Mouse (Mus musculus): ENCODE measurements around the gene Smtn.
A peak's percentile ranks its signal among the peaks of the same experiment; 100 is the strongest.

Gene Smtn

GRCm38 (mm10) chr11:3547047-3547446 lies 6.6 kb upstream of the Smtn start:
- no peak for DNase-seq

GRCm38 (mm10) chr11:3546242-3546562 lies 5.8 kb upstream of the Smtn start:
- DNase-seq, result peak; percentile 91

GRCm38 (mm10) chr11:3545531-3546241 lies 5.3 kb upstream of the Smtn start:
- peak; percentile 94 for DNase-seq

- no peak for DNase-seq
These were observed 4.0 kb upstream of the Smtn start for GRCm38 (mm10) chr11:3544409-3544808.

GRCm38 (mm10) chr11:3543001-3543400 lies 2.6 kb upstream of the Smtn start:
- peak; percentile 99 for DNase-seq

GRCm38 (mm10) chr11:3541932-3542331 lies 1.5 kb upstream of the Smtn start:
- no peak for DNase-seq

GRCm38 (mm10) chr11:3539826-3540196 lies 601 bp downstream of the Smtn start:
- no peak for DNase-seq

- peak; percentile 100 for DNase-seq
These were observed 1.1 kb downstream of the Smtn start for GRCm38 (mm10) chr11:3539111-3539825.

GRCm38 (mm10) chr11:3538341-3538740 lies 2.1 kb downstream of the Smtn start:
- peak; percentile 95 for DNase-seq

- peak; percentile 93 for DNase-seq
These were observed 2.7 kb downstream of the Smtn start for GRCm38 (mm10) chr11:3537711-3538110.

GRCm38 (mm10) chr11:3536745-3537333 lies 3.6 kb downstream of the Smtn start:
- DNase-seq, result peak; percentile 95

GRCm38 (mm10) chr11:3536082-3536481 lies 4.3 kb downstream of the Smtn start:
- DNase-seq, result no peak

GRCm38 (mm10) chr11:3535406-3535986 lies 4.9 kb downstream of the Smtn start:
- DNase-seq, result peak; percentile 100

GRCm38 (mm10) chr11:3534956-3535355 lies 5.5 kb downstream of the Smtn start:
- no peak for DNase-seq

- peak; percentile 91 for DNase-seq
These were observed 6.9 kb downstream of the Smtn start for GRCm38 (mm10) chr11:3533406-3533932.

- peak; percentile 92 for DNase-seq
These were observed 8.1 kb downstream of the Smtn start for GRCm38 (mm10) chr11:3532101-3532931.

GRCm38 (mm10) chr11:3531634-3532033 lies 8.8 kb downstream of the Smtn start:
- DNase-seq, result no peak

- peak; percentile 91 for DNase-seq
These were observed 9.7 kb downstream of the Smtn start for GRCm38 (mm10) chr11:3530731-3531130.

GRCm38 (mm10) chr11:3529476-3530252 lies 10.7 kb downstream of the Smtn start:
- DNase-seq, result peak; percentile 92

- DNase-seq, result peak; percentile 91
These were observed 12.2 kb downstream of the Smtn start for GRCm38 (mm10) chr11:3528208-3528607.

- DNase-seq, result peak; percentile 97
These were observed 12.6 kb downstream of the Smtn start for GRCm38 (mm10) chr11:3527766-3528165.

Measured in heart, adult 11 months (tissue).